Mouse (Mus musculus) forebrain, embryonic 14.5 days (tissue): ENCODE results near the gene Vmn1r17. TPM values are rescaled to one million over a fixed set of nuclear protein-coding genes. Genes with fewer than 3 reads are reported as not detected.
A peak's percentile ranks its signal among the peaks of the same experiment; 100 is the strongest.
"Not testable (repeated sequence)": the region's sequence is repeated elsewhere in the genome, so short reads cannot be mapped to it uniquely, and the experiment has no call there.

ENCODE experiments used
- ATAC-seq: fragments of 200-750 bp; cut with Nextera tagmentation; 2 replicates; pipeline ENCODE4 v1.8.0; 2017; ENCODE audit warnings: mild to moderate bottlenecking, moderate library complexity
- DNase-seq: peaks from one replicate; pipeline ENCODE4 v3.0.0-alpha.2; 2015; ENCODE audit warnings: low spot score
- H3K27ac ChIP-seq: fragments of 300-500 bp; sonication (generic); 2 replicates; pipeline ENCODE4 v1.5.1; 2014; ENCODE audit warnings: low read depth, mild to moderate bottlenecking, control low read depth, low read length, moderate library complexity
- H3K27me3 ChIP-seq: fragments of 300-500 bp; sonication (generic); replicated peaks from 2 replicates; pipeline ENCODE4 v1.6.1; 2014; ENCODE audit warnings: low read length, control low read depth, mixed read lengths; ENCODE audit not compliant: control insufficient read depth, insufficient read depth
- H3K36me3 ChIP-seq: fragments of 300-500 bp; sonication (generic); 2 replicates; pipeline ENCODE4 v1.6.1; 2014; ENCODE audit warnings: low read length, control low read depth; ENCODE audit not compliant: control insufficient read depth, insufficient read depth
- H3K4me1 ChIP-seq: fragments of 300-500 bp; sonication (generic); 2 replicates; pipeline ENCODE4 v1.6.1; 2014; ENCODE audit warnings: antibody characterized with exemption, low read length, control low read depth; ENCODE audit not compliant: control insufficient read depth, insufficient read depth
- H3K4me2 ChIP-seq: fragments of 300-500 bp; sonication (generic); 2 replicates; pipeline ENCODE4 v1.6.1; 2014; ENCODE audit warnings: mild to moderate bottlenecking, control low read depth, low read length
- H3K4me3 ChIP-seq: fragments of 300-500 bp; sonication (generic); 2 replicates; pipeline ENCODE4 v1.5.1; 2014; ENCODE audit warnings: low read depth, low read length, control low read depth
- H3K9ac ChIP-seq: fragments of 300-500 bp; sonication (generic); 2 replicates; pipeline ENCODE4 v1.6.1; 2014; ENCODE audit warnings: mild to moderate bottlenecking, low read length, control low read depth, moderate library complexity
- H3K9me3 ChIP-seq: fragments of 300-500 bp; sonication (generic); replicated peaks from 2 replicates; pipeline ENCODE4 v1.6.1; 2016; ENCODE audit warnings: low read length, control low read depth, mixed read lengths; ENCODE audit not compliant: control insufficient read depth
- WGBS: fragments of 180-500 bp; shearing (Covaris S2); extraction: QIAGEN DNeasy Blood & Tissue Kit; methylation state at CpG from one replicate; pipeline ENCODE4 v1.1.7; 2014; 5-methylcytosine and 5-hydroxymethylcytosine counted together
- polyA plus RNA-seq: library from polyadenylated mRNA; unstranded; fragments of >200 nt; fragmentation: Nextera tagmentation; extraction: Ambion mirVana; gene quantifications from 2 replicates; pipeline ENCODE4 v1.2.1, GENCODE M21; 2014

Gene Vmn1r17
- not detected in 2 replicates for polyA plus RNA-seq

DNA sequence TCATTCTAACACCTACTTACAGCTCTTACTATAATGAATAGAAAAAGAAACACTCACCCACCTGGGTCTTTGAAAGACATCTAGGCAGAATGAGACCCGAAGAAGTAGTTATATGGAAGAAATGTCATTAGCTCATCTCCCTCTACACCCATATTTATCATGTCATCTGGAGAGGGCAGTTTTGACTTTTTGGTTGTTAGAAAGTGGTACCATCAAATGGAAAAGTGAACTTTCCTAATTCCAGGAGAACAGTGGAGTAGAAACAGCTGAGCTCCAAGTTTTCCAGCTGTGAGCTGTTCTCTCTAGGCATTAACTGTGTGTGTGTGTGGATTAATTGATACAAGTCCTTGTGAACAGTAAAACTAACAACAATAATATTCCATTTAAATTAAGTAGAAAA lies at the start of gene Vmn1r17:
Gene Vmn1r17, minus strand, starts transcription at position 101 of the 400 bp plus-strand sequence.
- no peak within 1 kb of the TSS for H3K27ac ChIP-seq
- H3K9ac ChIP-seq, result no peak within 1 kb of the TSS
- no peak within 1 kb of the TSS for H3K4me3 ChIP-seq
- WGBS, result 90% methylated on average over 1 of the region's 1 CpGs
- H3K36me3 ChIP-seq, result no peaks in the 10 kb centered on the region
- ATAC-seq, result no peak
- H3K27me3 ChIP-seq, result no peaks in the 10 kb centered on the region
- no peaks in the 10 kb centered on the region for H3K4me1 ChIP-seq
- H3K4me2 ChIP-seq, result no peak within 1 kb of the TSS
- no peaks in the 10 kb centered on the region for H3K9me3 ChIP-seq
- DNase-seq, result no peak

GRCm38 (mm10) chr6:57403480-57403879 lies 40.0 kb upstream of the Vmn1r17 start, which contains the start of gene Vmn1r19:
Vmn1r19 (plus strand) TSS chr6:57403780.
- H3K4me2 ChIP-seq, H3K36me3 ChIP-seq, H3K9me3 ChIP-seq, H3K27ac ChIP-seq, H3K27me3 ChIP-seq, H3K4me1 ChIP-seq, H3K4me3 ChIP-seq, DNase-seq, H3K9ac ChIP-seq, ATAC-seq: not testable (repeated sequence)
- WGBS, result 78% methylated on average over 3 of the region's 3 CpGs

DNA sequence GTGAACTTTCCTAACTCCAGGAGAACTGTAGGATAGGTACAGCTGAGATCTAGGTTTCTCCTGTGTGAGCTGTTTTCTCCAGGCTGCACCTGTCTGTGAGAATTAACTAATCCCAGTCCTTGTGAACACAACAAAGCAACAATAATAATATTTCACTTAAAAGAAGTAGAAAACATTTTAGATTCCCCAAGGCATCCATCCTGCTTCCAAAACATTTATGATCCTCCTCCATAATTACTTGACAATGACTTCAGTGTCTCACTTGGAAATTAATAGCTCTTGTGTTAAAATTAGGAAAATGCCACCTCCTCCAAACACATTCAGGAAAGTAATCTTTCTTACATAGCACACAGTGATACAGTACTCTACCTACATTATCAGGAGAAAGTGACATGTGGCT lies 32.2 kb upstream of the Vmn1r17 start, which contains the start of gene Vmn1r18:
Gene Vmn1r18, minus strand, starts transcription at position 101 of the 400 bp plus-strand sequence.
- H3K4me2 ChIP-seq, result no peak within 1 kb of the TSS
- H3K27me3 ChIP-seq, result no peaks in the 10 kb centered on the region
- ATAC-seq (no peak), DNase-seq (no peak)
- H3K9me3 ChIP-seq, result no peaks in the 10 kb centered on the region
- no peak within 1 kb of the TSS for H3K27ac ChIP-seq
- no peaks in the 10 kb centered on the region for H3K4me1 ChIP-seq
- no peak within 1 kb of the TSS for H3K9ac ChIP-seq
- H3K36me3 ChIP-seq, result no peaks in the 10 kb centered on the region
- H3K4me3 ChIP-seq, result no peak within 1 kb of the TSS

- no peak overlapping the region for H3K4me2 ChIP-seq
- no peaks in the 10 kb centered on the region for H3K27me3 ChIP-seq
- DNase-seq (no peak), ATAC-seq (no peak)
- no peaks in the 10 kb centered on the region for H3K9me3 ChIP-seq
- no peak overlapping the region for H3K9ac ChIP-seq
- H3K27ac ChIP-seq, result no peak overlapping the region
- H3K4me1 ChIP-seq, result no peaks in the 10 kb centered on the region
- WGBS, result 91% methylated on average over 1 of the region's 1 CpGs
- H3K36me3 ChIP-seq, result no peaks in the 10 kb centered on the region
- no peak overlapping the region for H3K4me3 ChIP-seq
These were observed 4.0 kb upstream of the Vmn1r17 start for GRCm38 (mm10) chr6:57367496-57367895.

DNA sequence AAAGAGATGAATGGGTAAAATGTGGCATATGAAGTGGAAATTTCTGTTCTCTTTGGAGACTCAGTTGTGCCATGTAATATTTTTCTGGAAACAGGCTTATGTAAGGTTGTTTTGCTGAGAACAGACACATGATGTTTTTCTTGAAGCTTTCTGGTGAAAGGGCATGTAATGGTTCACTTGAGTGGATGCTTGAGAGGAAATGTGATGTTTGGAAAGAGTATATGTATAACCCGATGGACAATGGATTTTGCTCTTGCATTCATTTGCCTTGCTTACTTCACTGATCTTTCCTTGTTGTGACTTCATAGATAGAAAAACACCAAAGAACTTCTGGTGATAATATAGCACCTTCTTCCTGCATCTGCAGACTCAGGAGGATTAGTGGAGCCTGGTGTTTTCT lies 2.3 kb upstream of the Vmn1r17 start:
- H3K27ac ChIP-seq, H3K9me3 ChIP-seq, DNase-seq, H3K9ac ChIP-seq, H3K36me3 ChIP-seq, ATAC-seq, H3K4me2 ChIP-seq, H3K4me1 ChIP-seq, H3K27me3 ChIP-seq, H3K4me3 ChIP-seq: not testable (repeated sequence)
- 94% methylated on average over 1 of the region's 1 CpGs for WGBS

DNA sequence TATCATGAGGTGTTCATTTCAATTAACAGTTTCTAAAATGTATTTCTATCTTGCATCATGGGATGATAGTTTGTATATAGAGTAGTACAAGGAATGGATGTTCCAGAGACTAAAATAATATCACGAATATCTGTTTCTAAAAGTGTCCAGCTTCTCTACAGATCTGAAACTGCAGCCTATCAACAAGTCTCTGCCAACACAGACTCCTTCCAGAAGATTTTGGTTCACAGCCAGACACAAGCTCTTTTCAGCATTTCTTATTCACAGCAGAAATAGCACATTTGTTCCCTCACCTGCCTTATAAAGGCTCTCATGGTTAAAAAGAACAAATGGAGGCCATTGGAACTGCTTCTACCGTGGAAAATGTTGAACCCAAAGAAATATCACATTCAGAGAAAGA lies 6.7 kb downstream of the Vmn1r17 start:
- Histone ChIP-seq H3K27ac (no peak overlapping the region), H3K36me3 (no peaks in the 10 kb centered on the region), H3K9ac (no peak overlapping the region)

GRCm38 (mm10) chr6:57329394-57329793 lies 34.1 kb downstream of the Vmn1r17 start, which contains the start of gene Vmn1r16:
Vmn1r16 (minus strand) TSS chr6:57329494.
- H3K9ac ChIP-seq, result no peak within 1 kb of the TSS
- no peak for DNase-seq
- no peak for ATAC-seq
- no peak within 1 kb of the TSS for H3K4me2 ChIP-seq
- H3K36me3 ChIP-seq, result no peaks in the 10 kb centered on the region
- H3K9me3 ChIP-seq, result no peaks in the 10 kb centered on the region; the same call in 1 of the 2 replicates
- no peaks in the 10 kb centered on the region for H3K27me3 ChIP-seq
- H3K27ac ChIP-seq, result no peak within 1 kb of the TSS
- H3K4me3 ChIP-seq, result no peak within 1 kb of the TSS
- 82% methylated on average over 3 of the region's 3 CpGs for WGBS
- no peaks in the 10 kb centered on the region for H3K4me1 ChIP-seq

More for the DNA sequence above, 6.7 kb downstream of the Vmn1r17 start:
- no peaks in the 10 kb centered on the region for H3K9me3 ChIP-seq
- WGBS, result 73% methylated on average over 2 of the region's 2 CpGs
- DNase-seq, result peak; percentile 4
- H3K4me1 ChIP-seq, result no peaks in the 10 kb centered on the region
- no peaks in the 10 kb centered on the region for H3K27me3 ChIP-seq
- H3K4me3 ChIP-seq, result no peak overlapping the region
- no peak overlapping the region for H3K4me2 ChIP-seq
- no peak for ATAC-seq

DNA sequence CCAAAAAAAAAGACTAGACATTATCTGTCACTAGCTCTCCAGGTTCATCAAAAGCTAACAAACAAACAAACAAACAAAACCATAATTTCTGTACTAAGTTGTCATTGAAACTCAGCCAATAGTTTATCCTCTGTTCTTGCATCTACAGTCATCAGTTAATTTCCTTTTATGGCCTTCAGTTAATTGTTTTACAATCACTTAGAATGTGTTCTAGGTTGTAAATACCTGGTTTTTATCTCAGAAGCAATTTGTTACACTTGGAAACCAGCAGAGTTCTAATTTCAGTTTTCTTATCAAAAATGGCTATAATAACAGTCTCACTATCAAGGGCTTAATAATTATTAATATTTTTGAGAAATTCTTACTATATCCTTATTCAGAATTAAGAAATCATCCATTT lies 37.4 kb downstream of the Vmn1r17 start:
- Histone ChIP-seq H3K9me3 (no peaks in the 10 kb centered on the region), H3K4me3 (no peak overlapping the region), H3K27me3 (no peaks in the 10 kb centered on the region), H3K4me2 (no peak overlapping the region), H3K4me1 (no peaks in the 10 kb centered on the region), H3K9ac (no peak overlapping the region), H3K36me3 (no peaks in the 10 kb centered on the region), H3K27ac (no peak overlapping the region)
- no peak for DNase-seq
- ATAC-seq, result no peak
